Mouse (Mus musculus): ENCODE results near the gene Fryl.

Gene Fryl

GRCm38 (mm10) chr5:73192870-73193576 lies 63.4 kb downstream of the Fryl start:
- no peak for DNase-seq

- DNase-seq: peak in 1 of 2 experiments; percentile 44
These were observed 64.7 kb downstream of the Fryl start for GRCm38 (mm10) chr5:73191765-73192164.

- DNase-seq: no peak
These were observed 66.3 kb downstream of the Fryl start for GRCm38 (mm10) chr5:73190164-73190563.

GRCm38 (mm10) chr5:73189443-73190160 lies 66.8 kb downstream of the Fryl start:
- no peak for DNase-seq

GRCm38 (mm10) chr5:73188576-73188975 lies 67.8 kb downstream of the Fryl start:
- DNase-seq: no peak

- no peak for DNase-seq
These were observed 68.3 kb downstream of the Fryl start for GRCm38 (mm10) chr5:73188164-73188563.

- no peak for DNase-seq
These were observed 69.5 kb downstream of the Fryl start for GRCm38 (mm10) chr5:73186912-73187311.

GRCm38 (mm10) chr5:73185424-73185823 lies 71.0 kb downstream of the Fryl start:
- no peak for DNase-seq

- DNase-seq: no peak
These were observed 73.5 kb downstream of the Fryl start for GRCm38 (mm10) chr5:73182701-73183447.

GRCm38 (mm10) chr5:73182191-73182590 lies 74.2 kb downstream of the Fryl start:
- DNase-seq: no peak

- no peak for DNase-seq
These were observed 80.1 kb downstream of the Fryl start for GRCm38 (mm10) chr5:73176294-73176693.

- DNase-seq: no peak
These were observed 80.9 kb downstream of the Fryl start for GRCm38 (mm10) chr5:73175377-73176147.

GRCm38 (mm10) chr5:73171876-73172480 lies 84.4 kb downstream of the Fryl start:
- no peak for DNase-seq

- DNase-seq: no peak
These were observed 85.2 kb downstream of the Fryl start for GRCm38 (mm10) chr5:73171203-73171602.

- DNase-seq: peak in 1 of 2 experiments; percentile 37
These were observed 87.6 kb downstream of the Fryl start for GRCm38 (mm10) chr5:73168769-73169272.

- no peak for DNase-seq
These were observed 88.2 kb downstream of the Fryl start for GRCm38 (mm10) chr5:73167976-73168768.

GRCm38 (mm10) chr5:73163970-73164369 lies 92.4 kb downstream of the Fryl start:
- DNase-seq: no peak

- DNase-seq: no peak
These were observed 93.9 kb downstream of the Fryl start for GRCm38 (mm10) chr5:73162492-73162891.

- no peak for DNase-seq
These were observed 96.0 kb downstream of the Fryl start for GRCm38 (mm10) chr5:73160440-73160839.

GRCm38 (mm10) chr5:73157502-73157901 lies 98.9 kb downstream of the Fryl start:
- no peak for DNase-seq

GRCm38 (mm10) chr5:73157009-73157408 lies 99.4 kb downstream of the Fryl start:
- DNase-seq: no peak
